Mouse (Mus musculus): Measurements from ENCODE around the gene Rnf150.

The Rnf150 gene

DNA sequence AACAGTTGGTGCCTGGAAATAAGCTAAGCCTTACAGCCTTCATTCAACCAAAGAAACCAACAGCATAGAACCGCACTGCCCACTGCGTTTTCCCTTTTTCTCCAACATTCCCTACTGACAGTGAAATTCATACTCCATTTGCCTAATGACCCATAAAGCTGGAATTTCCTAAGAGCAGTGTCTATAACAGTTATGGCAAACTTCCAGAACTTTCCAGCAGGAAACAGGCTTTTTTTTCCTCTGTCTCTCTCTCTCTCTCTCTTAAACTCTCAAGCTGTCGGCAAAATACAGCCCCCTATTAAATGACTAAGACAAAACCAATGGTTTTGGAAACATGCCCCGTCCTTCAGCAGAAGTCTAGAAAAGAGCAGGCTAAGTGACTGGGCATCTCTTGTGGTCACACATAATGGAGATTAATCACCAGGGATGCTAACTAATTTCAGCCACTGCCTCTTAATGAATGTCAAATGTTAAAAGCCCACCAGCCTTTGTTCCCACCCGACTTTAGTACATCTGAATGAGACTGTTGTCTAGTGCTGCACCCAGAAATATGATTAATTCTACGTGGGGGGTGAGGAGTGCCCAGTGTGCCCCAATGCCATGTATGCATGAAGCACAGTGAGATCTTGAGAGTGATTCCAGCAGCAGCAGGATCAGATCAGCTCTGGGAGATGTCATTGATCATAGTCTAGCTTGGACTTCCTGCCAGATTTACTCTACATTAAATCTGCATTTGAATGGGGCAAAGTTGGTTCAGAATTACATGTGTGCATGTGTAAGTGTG, 80.3 kb downstream of the Rnf150 start:
- DNase-seq (ENCODE audit: low spot score), result no peak

DNA sequence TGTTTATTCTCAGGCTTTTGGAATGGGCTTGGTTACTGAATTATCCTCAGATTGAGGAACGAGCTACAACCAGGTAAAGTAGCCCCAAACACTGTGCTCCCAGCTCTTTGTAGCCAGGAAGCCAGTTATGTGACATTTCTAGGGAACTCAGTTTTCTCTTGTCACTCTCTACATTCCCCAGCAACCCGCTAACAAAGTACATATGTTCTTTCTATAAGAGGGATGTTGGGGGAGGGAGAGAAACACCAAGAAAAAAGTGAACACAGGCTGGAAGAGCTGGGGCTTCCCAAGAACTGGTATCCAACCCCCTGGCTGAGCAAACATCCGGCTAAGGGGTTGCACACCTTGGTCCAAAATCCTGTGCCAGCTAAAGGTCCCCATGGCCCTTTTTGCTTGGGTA, 82.7 kb downstream of the Rnf150 start:
- DNase-seq (ENCODE audit: low spot score), result no peak

GRCm38 (mm10) chr8:82946658-82947057, 83.5 kb downstream of the Rnf150 start:
- DNase-seq (ENCODE audit: low spot score), result no peak

DNA sequence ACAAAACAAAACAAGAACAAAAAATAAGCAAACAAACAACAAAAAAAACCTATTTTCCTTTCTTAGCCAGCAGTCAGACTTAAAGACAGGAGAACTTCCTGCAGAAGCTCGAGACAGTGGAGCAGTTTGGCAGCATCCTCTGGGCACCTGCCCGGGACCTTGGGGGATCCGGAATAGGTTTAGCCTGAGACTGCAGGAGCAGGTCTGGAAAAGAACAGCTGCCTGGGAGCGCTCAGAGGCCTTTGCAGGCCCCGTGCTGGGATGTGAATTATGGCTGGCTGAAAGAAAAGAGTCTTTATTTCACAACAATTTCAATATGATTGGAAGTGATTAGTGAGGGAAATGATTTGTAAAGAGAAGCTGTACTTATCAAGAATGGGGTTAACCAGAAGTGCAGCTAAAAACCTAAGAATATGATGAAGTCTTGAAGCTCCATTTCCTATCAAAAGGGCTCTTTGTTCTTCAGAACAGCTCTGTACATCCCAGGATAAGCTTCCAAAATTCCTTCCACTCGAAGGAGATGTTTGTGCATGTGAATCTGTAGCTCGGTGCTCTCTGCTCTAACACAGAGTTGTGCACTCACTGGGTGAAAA, 92.1 kb downstream of the Rnf150 start:
- no peak for DNase-seq (ENCODE audit: low spot score)

GRCm38 (mm10) chr8:82959491-82959890, 96.3 kb downstream of the Rnf150 start:
- no peak for DNase-seq (ENCODE audit: low spot score)

- no peak for DNase-seq (ENCODE audit: low spot score)
Measured at GRCm38 (mm10) chr8:82959980-82960610, 96.9 kb downstream of the Rnf150 start.

DNA sequence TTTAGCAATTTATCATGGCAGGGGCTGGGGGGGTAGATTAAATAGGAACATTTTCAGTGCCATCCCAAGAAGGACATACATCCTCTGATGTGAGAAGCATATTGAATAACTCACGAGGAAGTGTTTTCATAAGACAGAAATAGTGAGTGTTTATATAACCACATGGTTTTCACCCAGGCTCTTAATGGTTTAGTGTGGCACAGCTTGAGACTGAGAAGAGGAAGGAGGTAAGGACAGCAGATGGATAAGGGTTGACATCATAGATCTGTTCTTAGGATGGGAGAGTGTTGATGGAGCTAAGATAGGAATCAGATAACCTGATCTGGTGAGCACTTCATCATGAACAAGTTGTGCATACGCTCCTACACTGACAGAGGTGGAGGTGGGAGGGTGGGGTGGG, 101.4 kb downstream of the Rnf150 start:
- no peak for DNase-seq (ENCODE audit: low spot score)

DNA sequence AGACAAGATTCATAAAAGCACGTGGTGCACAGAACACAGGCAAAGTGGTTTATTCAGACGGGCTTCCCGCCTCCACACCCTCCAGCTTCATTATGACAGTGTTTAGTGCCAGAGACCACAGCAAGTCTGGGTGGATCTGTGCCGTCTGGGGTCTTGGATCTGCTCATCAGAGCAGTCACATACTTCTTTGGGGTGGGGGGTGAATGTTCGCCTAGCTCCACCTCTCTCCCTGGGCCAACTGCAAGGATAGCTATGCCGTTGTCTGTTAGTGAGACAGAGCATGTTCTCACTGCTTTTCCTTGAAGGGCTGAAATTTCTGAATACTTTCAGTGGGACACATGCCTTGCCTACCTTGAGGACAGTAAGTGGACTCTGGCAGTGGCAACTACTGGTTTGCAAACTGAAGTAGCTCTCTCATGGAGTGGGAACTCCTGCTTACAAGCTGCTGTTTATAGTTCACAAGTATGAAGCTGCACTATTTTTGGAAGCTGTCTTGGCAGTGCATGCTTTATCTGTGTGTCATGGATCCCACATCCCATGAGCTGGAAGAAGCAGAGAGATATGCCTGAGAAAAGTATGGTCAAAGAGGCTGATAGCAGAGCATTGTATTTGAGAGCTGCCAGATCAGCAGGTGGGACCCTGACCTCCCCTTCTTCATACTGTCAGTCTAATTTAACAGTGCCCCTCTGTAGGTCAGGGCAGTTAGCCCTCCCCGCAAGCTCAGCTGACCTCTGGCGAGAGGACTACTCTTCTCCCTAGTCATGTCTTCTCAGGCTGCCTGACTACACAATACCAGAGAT, 104.9 kb downstream of the Rnf150 start:
- peak; percentile 19 for DNase-seq (ENCODE audit: low spot score)

DNA sequence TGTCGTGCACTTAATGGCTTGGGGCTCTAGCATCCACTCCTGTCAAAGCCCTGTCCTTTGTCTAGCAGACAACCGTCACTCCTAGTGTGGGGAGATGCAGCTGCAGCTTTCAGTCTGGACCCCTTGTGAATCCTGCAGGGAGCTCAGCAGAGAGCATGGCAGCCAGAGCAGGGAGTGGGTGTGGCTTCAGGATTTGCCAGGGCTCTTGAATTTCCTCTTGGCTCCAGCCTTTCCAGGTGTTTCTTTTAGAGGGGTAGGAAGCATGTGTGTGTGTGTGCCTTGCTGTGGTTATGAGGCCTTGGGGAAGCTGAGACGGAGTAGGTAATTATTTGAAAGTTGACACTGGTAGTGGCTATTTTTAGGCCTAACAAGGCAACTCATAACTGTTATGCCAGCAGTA, 106.8 kb downstream of the Rnf150 start:
- no peak for DNase-seq (ENCODE audit: low spot score)

GRCm38 (mm10) chr8:82972812-82973211, 109.7 kb downstream of the Rnf150 start:
- no peak for DNase-seq (ENCODE audit: low spot score)

DNA sequence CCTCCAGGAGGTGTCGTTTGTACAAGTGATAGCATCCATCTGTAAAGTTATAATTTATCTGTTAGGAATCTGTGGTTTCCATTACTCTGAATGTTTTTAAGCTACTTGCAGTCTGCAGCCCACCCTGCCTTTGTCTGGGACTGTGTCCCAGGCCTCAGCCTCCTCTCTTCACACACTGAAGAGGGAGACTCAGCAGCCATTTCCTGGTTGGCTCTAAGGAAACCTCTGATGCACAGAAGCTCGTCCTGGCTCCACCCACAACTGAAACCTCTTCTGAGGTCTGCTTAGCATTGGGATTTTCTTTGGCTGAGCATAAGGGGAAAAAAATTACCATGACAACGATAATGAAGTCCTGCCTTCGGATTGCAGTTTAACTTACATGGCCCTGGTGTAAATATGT, 110.2 kb downstream of the Rnf150 start:
- DNase-seq (ENCODE audit: low spot score), result no peak

GRCm38 (mm10) chr8:82981244-82981855, 118.2 kb downstream of the Rnf150 start:
- no peak for DNase-seq (ENCODE audit: low spot score)

GRCm38 (mm10) chr8:82982873-82983272, 119.7 kb downstream of the Rnf150 start:
- DNase-seq (ENCODE audit: low spot score), result no peak

DNA sequence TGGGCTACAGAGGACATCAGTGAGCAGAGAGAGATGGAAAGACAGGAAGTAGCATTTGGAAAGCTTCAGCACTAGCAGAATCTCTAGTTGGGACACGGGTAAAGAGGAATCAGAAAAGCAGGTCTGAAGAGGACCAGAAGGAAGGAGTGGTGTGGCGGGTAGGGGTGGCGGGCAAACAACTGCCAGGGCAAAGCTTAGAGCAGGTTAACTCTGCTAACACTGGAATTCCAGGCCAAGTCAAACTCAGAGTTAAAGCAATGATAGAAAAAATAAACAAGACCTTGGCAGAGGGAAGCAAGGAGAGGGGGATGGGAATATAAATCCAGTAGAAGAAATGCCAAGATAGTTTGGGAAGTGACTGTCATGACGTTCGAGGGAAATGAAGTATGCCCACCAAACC, 120.1 kb downstream of the Rnf150 start:
- no peak for DNase-seq (ENCODE audit: low spot score)

DNA sequence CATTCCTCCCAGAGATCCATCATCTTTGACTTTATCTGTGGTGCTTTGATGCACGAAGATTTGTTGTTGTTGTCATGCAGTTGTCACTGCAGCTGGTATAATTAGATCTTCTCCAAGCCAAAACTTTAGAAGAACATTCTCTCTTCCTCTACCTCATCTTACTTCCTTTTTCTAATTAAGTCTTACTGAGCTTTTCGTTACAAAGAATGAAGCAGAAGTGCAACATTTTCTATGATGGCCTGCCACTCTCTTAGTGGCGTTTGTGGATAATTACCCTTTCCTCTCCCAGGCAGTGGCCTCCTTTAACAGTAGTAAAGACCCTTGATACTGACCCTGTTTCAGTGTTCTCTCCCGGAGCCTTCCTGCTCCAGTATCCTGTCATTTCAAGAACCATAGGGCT, 128.9 kb downstream of the Rnf150 start:
- no peak for DNase-seq (ENCODE audit: low spot score)

GRCm38 (mm10) chr8:82995727-82996438, 132.7 kb downstream of the Rnf150 start:
- DNase-seq (ENCODE audit: low spot score), result no peak

GRCm38 (mm10) chr8:82996843-82997242, 133.7 kb downstream of the Rnf150 start:
- no peak for DNase-seq (ENCODE audit: low spot score)

DNA sequence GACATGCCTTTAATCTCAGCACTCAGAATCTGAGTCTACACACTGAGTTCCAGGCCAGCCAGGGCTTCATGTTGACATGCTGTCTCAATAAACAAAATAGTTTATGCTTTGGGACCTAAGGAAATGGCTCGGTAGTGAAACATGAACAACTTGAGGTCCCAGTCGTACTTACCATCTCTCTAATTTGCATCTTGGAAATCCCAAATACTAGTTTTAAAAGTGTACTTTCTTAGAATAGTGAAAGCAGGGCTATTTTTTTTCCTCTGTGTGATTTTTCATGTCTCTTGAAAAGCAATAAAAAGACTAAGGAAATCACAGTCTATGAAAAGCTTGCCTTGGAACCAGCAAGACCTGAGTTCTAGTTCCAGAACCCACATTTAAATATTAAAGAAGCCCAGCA, 135.6 kb downstream of the Rnf150 start:
- no peak for DNase-seq (ENCODE audit: low spot score)

DNA sequence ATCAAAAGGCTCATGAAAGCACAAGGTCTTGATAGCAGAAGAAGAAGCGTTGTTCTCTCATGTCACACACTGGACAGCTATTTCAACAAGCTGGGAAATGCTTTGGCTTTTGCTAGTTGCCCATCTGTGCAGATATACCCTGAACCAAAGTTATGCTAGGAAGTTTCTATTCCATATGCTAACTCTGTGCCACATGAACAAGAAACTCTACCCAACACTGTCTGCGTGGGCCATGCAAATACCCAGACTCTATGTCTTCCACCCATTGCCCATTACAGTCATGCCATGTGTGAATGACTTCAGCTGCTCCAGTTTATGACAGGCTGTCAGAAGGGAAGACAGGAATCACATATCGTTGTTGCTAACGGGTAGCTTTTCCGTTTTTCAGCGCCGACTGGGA, 140.0 kb downstream of the Rnf150 start:
- no peak for DNase-seq (ENCODE audit: low spot score)

- no peak for DNase-seq (ENCODE audit: low spot score)
Measured at GRCm38 (mm10) chr8:83009481-83009880, 146.3 kb downstream of the Rnf150 start.

- no peak for DNase-seq (ENCODE audit: low spot score)
Measured at GRCm38 (mm10) chr8:83011286-83011685, 148.1 kb downstream of the Rnf150 start.

DNA sequence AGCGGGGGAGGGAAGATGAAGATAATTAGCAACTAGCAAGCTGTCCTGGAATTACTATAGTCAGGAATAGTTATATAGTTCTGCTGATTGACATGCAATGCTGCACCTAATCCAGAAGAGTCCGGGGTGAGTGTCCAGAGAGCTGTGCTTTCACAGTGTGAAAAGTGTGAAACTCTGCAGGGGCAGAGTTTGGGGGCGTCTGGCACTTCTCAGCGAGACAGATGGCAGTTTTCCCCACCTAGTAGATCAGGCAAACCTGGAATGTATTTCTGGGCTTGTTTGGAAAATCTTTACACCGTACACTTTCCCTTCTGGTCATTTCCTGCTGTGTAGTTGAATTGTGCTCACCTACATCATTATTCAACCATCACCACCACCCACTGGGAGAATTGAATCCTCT, 148.6 kb downstream of the Rnf150 start:
- no peak for DNase-seq (ENCODE audit: low spot score)

Measured in urinary bladder, postnatal 14 days (tissue).